Mouse (Mus musculus): ENCODE results near the gene Ano1.

GRCm38 (mm10) chr7:144554123-144554472 is 197.7 kb downstream of the Ano1 start:
- TF ChIP-seq MYC (IDR thresholded peaks at IDR 0.05; ENCODE audit: low read depth, low read length) (no peak), CTCF (IDR thresholded peaks at IDR 0.05 in 2 of 3, conservative IDR thresholded peaks at IDR 0.05 in 1 of 3; ENCODE audit: control insufficient read depth in 1 of 3, insufficient read depth in 1 of 3, low read depth in 2 of 3, low read length in 3 of 3, poor library complexity in 1 of 3, severe bottlenecking in 1 of 3) (no peak), GATA1 (IDR thresholded peaks at IDR 0.05; ENCODE audit: low read depth, low read length) (no peak), EP300 (IDR thresholded peaks at IDR 0.05; ENCODE audit: low read depth in 1 of 2, low read length in 2 of 2) (no peak), MAFK (IDR thresholded peaks at IDR 0.05; ENCODE audit: borderline replicate concordance, low read depth, low read length) (no peak), POLR2A (IDR thresholded peaks at IDR 0.05; ENCODE audit: control insufficient read depth in 1 of 2, insufficient read depth in 1 of 2, low read depth in 1 of 2, low read length in 2 of 2, poor library complexity in 1 of 2) (no peak; a peak in 1 of 4 replicates), CHD1 (IDR thresholded peaks at IDR 0.05; ENCODE audit: low read depth, low read length) (no peak)
